Mouse (Mus musculus) intestine, postnatal 0 days (tissue): ENCODE measurements around the gene Chn2. TPM values are rescaled to one million over a fixed set of nuclear protein-coding genes. Genes with fewer than 3 reads are reported as not detected.

Experiments used
- ATAC-seq: fragments of 200-750 bp; cut with Nextera tagmentation; 2 replicates; pipeline ENCODE4 v1.8.0; 2017; ENCODE audit warnings: mild to moderate bottlenecking, moderate TSS enrichment, moderate library complexity
- H3K27ac ChIP-seq: fragments of 300-500 bp; sonication (generic); 2 replicates; pipeline ENCODE4 v1.5.1; 2014; ENCODE audit warnings: mild to moderate bottlenecking, low read depth, low read length, moderate library complexity
- H3K27me3 ChIP-seq: fragments of 300-500 bp; sonication (generic); replicated peaks from 2 replicates; pipeline ENCODE4 v1.6.1; 2014; ENCODE audit warnings: low read length, mixed read lengths; ENCODE audit not compliant: control insufficient read depth, insufficient read depth
- H3K36me3 ChIP-seq: fragments of 300-500 bp; sonication (generic); 2 replicates; pipeline ENCODE4 v1.6.1; 2014; ENCODE audit warnings: mild to moderate bottlenecking, moderate library complexity; ENCODE audit not compliant: control insufficient read depth, insufficient read depth
- H3K4me1 ChIP-seq: fragments of 300-500 bp; sonication (generic); replicated peaks from 2 replicates; pipeline ENCODE4 v1.6.1; 2014; ENCODE audit warnings: antibody characterized with exemption, low read length, mixed read lengths; ENCODE audit not compliant: control insufficient read depth, insufficient read depth
- H3K4me2 ChIP-seq: fragments of 300-500 bp; sonication (generic); replicated peaks from 2 replicates; pipeline ENCODE4 v1.6.1; 2014; ENCODE audit warnings: low read depth, mild to moderate bottlenecking, moderate library complexity
- H3K4me3 ChIP-seq: fragments of 300-500 bp; sonication (generic); 2 replicates; pipeline ENCODE4 v1.5.1; 2014; ENCODE audit warnings: low read depth, low read length
- H3K9ac ChIP-seq: fragments of 300-500 bp; sonication (generic); 2 replicates; pipeline ENCODE4 v1.6.1; 2014; ENCODE audit warnings: mild to moderate bottlenecking, low read depth, low read length
- H3K9me3 ChIP-seq: fragments of 300-500 bp; sonication (generic); 2 replicates; pipeline ENCODE4 v1.6.1; 2016; ENCODE audit warnings: mixed run types; ENCODE audit not compliant: control insufficient read depth
- CTCF ChIP-seq: sonication (generic); IDR thresholded peaks from 2 replicates; pipeline ENCODE4 v1.5.1; 2016; ENCODE audit warnings: low read depth, mild to moderate bottlenecking, control low read depth, antibody characterized with exemption, moderate library complexity
- WGBS: fragments of 180-500 bp; shearing (Covaris S2); extraction: QIAGEN DNeasy Blood & Tissue Kit; methylation state at CpG from one replicate; pipeline ENCODE4 v1.1.7; 2014; 5-methylcytosine and 5-hydroxymethylcytosine counted together
- polyA plus RNA-seq: library from polyadenylated mRNA; unstranded; fragments of >200 nt; fragmentation: Nextera tagmentation; extraction: Ambion mirVana; gene quantifications from 2 replicates; pipeline ENCODE4 v1.2.1, GENCODE M21; 2015

The Chn2 gene
- polyA plus RNA-seq, 1 experiment from 2014 or later = 19.6 TPM

DNA sequence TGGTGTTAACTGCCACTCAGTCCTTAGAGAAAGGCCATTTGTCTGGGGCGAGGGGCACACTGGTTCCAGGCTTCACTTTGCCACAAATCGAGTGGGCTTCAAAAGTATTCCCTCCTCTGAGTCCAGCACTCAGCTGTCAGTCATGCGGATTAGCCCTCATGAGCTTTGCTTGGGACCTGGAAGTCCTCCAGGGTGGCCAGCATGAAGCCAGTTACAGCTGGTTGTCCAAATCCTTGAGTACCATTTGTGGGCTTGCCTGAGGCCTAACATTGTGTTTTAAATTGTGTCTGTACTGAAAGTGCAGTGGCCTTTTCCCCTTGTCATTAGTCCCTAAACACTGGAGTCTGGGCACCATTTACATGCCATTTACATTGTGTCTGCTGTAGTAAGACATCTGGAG, 101.8 kb downstream of the Chn2 start:
- TF ChIP-seq CTCF = no peak
- Histone ChIP-seq H3K9me3 (no peaks in the 10 kb centered on the region), H3K27me3 (no peaks in the 10 kb centered on the region), H3K4me3 (no peak overlapping the region), H3K27ac (no peak overlapping the region), H3K9ac (no peak overlapping the region), H3K4me1 (no peaks in the 10 kb centered on the region), H3K36me3 (no peaks in the 10 kb centered on the region), H3K4me2 (no peak overlapping the region)
- no peak for ATAC-seq
- WGBS = 91% methylated on average over 3 of the region's 3 CpGs

- Histone ChIP-seq H3K4me3 (no peak overlapping the region), H3K36me3 (no peaks in the 10 kb centered on the region), H3K27ac (no peak overlapping the region), H3K27me3 (no peaks in the 10 kb centered on the region), H3K9me3 (no peaks in the 10 kb centered on the region), H3K4me1 (no peaks in the 10 kb centered on the region), H3K4me2 (no peak overlapping the region), H3K9ac (no peak overlapping the region)
- 66% methylated on average over 11 of the region's 11 CpGs for WGBS
- no peak for ATAC-seq
- TF ChIP-seq CTCF = no peak
Observed at GRCm38 (mm10) chr6:54142848-54143651, 103.7 kb downstream of the Chn2 start.

DNA sequence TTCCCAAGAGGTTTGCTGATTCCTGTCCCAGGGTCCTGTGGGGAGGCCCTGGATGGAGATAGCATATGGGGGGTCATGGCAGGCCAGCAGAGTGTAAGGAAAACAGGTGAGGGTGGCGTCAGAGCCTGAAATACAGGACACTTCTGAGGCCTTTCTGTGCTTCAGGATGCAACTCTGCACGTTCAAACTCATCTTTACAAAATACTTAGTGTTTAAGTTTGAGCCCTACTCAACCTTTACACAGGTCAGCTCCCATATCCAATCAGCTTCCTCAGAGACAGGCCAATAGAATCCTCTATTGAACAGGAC, 104.3 kb downstream of the Chn2 start:
- Histone ChIP-seq H3K9me3 (no peaks in the 10 kb centered on the region), H3K4me2 (no peak overlapping the region), H3K36me3 (no peaks in the 10 kb centered on the region), H3K4me1 (no peaks in the 10 kb centered on the region), H3K9ac (no peak overlapping the region), H3K27me3 (no peaks in the 10 kb centered on the region), H3K4me3 (no peak overlapping the region), H3K27ac (no peak overlapping the region)
- WGBS = 77% methylated on average over 2 of the region's 2 CpGs
- TF ChIP-seq CTCF = no peak
- no peak for ATAC-seq

DNA sequence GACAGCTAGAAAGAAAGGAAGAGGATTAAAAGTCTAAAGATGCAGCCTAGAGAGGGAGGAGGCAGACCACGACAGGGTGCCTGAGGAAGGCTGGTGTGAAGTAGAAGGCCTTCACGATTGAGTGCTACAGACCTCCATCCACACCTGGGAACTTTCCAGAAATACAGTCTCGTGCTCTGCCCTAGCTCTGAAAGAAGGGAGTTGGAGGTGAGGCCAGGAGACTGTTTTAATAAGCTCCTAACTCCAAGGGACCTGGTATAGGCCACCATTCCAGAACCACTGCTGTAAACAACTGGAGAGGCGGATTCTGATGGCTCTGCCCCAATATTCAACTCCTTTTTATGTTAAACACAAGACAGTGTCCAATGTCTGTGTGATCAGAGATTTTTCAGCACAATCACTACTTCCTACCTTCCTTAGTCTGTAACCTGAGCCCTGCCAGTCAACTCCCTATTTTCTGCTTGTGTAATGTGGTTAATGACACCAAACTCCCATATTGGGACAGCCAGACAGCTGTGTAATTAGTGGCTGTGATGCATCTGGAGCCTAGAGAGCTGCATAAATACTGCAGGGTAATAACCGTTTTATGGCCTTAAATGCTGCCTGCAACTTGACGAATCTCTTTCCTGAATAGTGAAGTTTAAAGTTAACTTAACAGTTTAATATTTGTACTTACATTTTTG, 109.6 kb downstream of the Chn2 start:
- Histone ChIP-seq H3K4me2 (no peak overlapping the region), H3K4me1 (0 out of 2 replicates have a peak, but pooled peaks cover 12% of the 10 kb centered on the region), H3K27ac (no peak overlapping the region), H3K36me3 (no peaks in the 10 kb centered on the region), H3K9ac (no peak overlapping the region), H3K4me3 (no peak overlapping the region), H3K27me3 (no peaks in the 10 kb centered on the region), H3K9me3 (no peaks in the 10 kb centered on the region)
- no peak for TF ChIP-seq CTCF
- ATAC-seq = peak; percentile 19; the same call in 1 of the 2 replicates
- WGBS = 52% methylated on average over 6 of the region's 6 CpGs

- H3K27ac ChIP-seq = no peak overlapping the region
- 64% methylated on average over 5 of the region's 5 CpGs for WGBS
- no peaks in the 10 kb centered on the region for H3K36me3 ChIP-seq
- no peak overlapping the region for H3K9ac ChIP-seq
- no peak overlapping the region for H3K4me2 ChIP-seq
- no peak for TF ChIP-seq CTCF
- no peak for ATAC-seq
- H3K4me1 ChIP-seq = 0 out of 2 replicates have a peak, but pooled peaks cover 12% of the 10 kb centered on the region
- H3K9me3 ChIP-seq = no peaks in the 10 kb centered on the region
- H3K4me3 ChIP-seq = no peak overlapping the region
- no peaks in the 10 kb centered on the region for H3K27me3 ChIP-seq
Observed at GRCm38 (mm10) chr6:54150821-54151220, 111.5 kb downstream of the Chn2 start.

GRCm38 (mm10) chr6:54151443-54152241, 112.3 kb downstream of the Chn2 start:
- Histone ChIP-seq H3K4me3 (no peak overlapping the region), H3K4me2 (no peak overlapping the region), H3K27ac (no peak overlapping the region), H3K4me1 (0 out of 2 replicates have a peak, but pooled peaks cover 12% of the 10 kb centered on the region), H3K9ac (no peak overlapping the region), H3K9me3 (no peaks in the 10 kb centered on the region), H3K36me3 (no peaks in the 10 kb centered on the region), H3K27me3 (no peaks in the 10 kb centered on the region)
- 0 out of 2 replicates have a peak, but pooled peaks have one; percentile 43 for ATAC-seq
- TF ChIP-seq CTCF = no peak
- 57% methylated on average over 7 of the region's 7 CpGs for WGBS
